Mouse (Mus musculus) thymus, adult 2 months (tissue): ENCODE measurements at regions not wholly inside any gene's neighbourhood (a gene's known extent, or its start where the extent isn't known, plus 50 kb on each side); places are given as distances from the start of the nearest gene placed in this dataset.

Source experiments
- DNase-seq: peaks from one replicate; pipeline ENCODE4 v3.0.0; 2021
- H3K27ac ChIP-seq: fragments of 200-500 bp; 2 replicates; pipeline ENCODE4 v1.5.1; 2012; ENCODE audit warnings: low read length, control low read depth; ENCODE audit not compliant: control insufficient read depth, insufficient read depth
- H3K27me3 ChIP-seq: fragments of 200-500 bp; 2 replicates; pipeline ENCODE4 v1.6.1; 2012; ENCODE audit warnings: mild to moderate bottlenecking, low read length, moderate library complexity, mixed read lengths; ENCODE audit not compliant: control insufficient read depth, insufficient read depth
- H3K36me3 ChIP-seq: fragments of 200-500 bp; 2 replicates; pipeline ENCODE4 v1.6.1; 2012; ENCODE audit warnings: mild to moderate bottlenecking, low read length, moderate library complexity; ENCODE audit not compliant: control insufficient read depth, insufficient read depth
- H3K4me1 ChIP-seq: fragments of 200-500 bp; replicated peaks from 2 replicates; pipeline ENCODE4 v1.6.1; 2012; ENCODE audit warnings: low read length; ENCODE audit not compliant: control insufficient read depth, insufficient read depth
- H3K4me3 ChIP-seq: fragments of 200-500 bp; 2 replicates; pipeline ENCODE4 v1.5.1; 2012; ENCODE audit warnings: mild to moderate bottlenecking, low read length, control low read depth, moderate library complexity; ENCODE audit not compliant: control insufficient read depth, insufficient read depth
- CTCF ChIP-seq: fragments of 200-500 bp; IDR thresholded peaks from 2 replicates; pipeline ENCODE4 v1.5.1; 2012; ENCODE audit warnings: mild to moderate bottlenecking, control low read depth, low read length, moderate library complexity, borderline replicate concordance; ENCODE audit not compliant: control insufficient read depth, poor library complexity, insufficient read depth; ENCODE audit errors: extremely low read depth
- POLR2A ChIP-seq: fragments of 200-500 bp; IDR thresholded peaks from 2 replicates; pipeline ENCODE4 v1.6.1; 2012; ENCODE audit warnings: mild to moderate bottlenecking, low read length, control low read depth, moderate library complexity; ENCODE audit not compliant: control insufficient read depth, poor library complexity, insufficient read depth; ENCODE audit errors: extremely low read depth
- WGBS: fragments of 180-500 bp; shearing (Covaris S2); methylation state at CpG from one replicate; pipeline ENCODE4 v1.1.7; 2018; 5-methylcytosine and 5-hydroxymethylcytosine counted together

DNA sequence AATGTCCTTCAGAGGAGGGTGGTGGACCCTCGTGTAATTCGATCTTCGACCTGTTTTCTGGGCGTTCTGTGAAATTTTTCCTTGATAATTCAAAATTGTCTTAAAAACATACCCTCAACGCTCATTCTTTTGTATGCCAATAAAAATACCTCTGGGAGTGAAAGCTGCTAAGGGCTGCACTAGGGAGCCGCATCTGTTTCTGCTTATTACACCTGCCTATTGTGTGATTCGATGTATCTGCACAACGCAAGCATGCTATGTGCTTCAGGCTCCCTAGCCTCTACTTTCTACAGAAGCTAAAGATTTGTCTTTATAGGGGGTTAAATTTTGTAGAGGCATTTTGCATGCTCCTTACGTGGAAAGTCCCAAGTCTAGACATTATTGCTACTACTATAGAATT, 123.7 kb upstream of the Tank start:
- no peaks in the 10 kb centered on the region for H3K36me3 ChIP-seq
- DNase-seq: no peak
- H3K4me3 ChIP-seq: no peak overlapping the region
- no peaks in the 10 kb centered on the region for H3K4me1 ChIP-seq
- 37% methylated on average over 9 of the region's 9 CpGs for WGBS
- no peaks in the 10 kb centered on the region for H3K27me3 ChIP-seq
- H3K27ac ChIP-seq: no peak overlapping the region
- TF ChIP-seq CTCF (no peak), POLR2A (no peak)

DNA sequence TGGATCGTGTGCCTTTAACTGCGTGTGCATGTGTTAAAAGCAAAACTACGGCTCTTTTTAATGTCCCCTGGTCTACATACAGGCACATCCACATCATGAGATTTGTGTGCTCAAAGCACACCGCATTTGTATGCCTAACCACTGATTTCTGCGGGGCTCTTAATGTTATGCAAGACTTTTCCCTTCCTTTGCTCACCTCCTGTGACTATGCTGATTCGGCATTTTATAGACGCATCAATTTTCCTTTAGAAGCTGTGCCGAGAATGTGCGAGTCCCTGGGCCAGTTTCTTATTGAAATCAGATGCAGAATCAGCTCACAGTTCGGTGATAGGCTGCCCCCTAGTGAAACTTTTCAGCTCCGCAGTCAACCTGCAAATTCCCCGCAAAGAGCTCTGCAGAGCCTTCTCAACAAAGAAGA, 124.1 kb upstream of the Tank start:
- no peak for TF ChIP-seq POLR2A
- TF ChIP-seq CTCF: no peak
- H3K4me3 ChIP-seq: no peak overlapping the region
- 2% methylated on average over 12 of the region's 12 CpGs for WGBS
- H3K36me3 ChIP-seq: no peaks in the 10 kb centered on the region
- peak; percentile 76 for DNase-seq
- H3K27me3 ChIP-seq: no peaks in the 10 kb centered on the region
- H3K27ac ChIP-seq: no peak overlapping the region
- H3K4me1 ChIP-seq: no peaks in the 10 kb centered on the region

DNA sequence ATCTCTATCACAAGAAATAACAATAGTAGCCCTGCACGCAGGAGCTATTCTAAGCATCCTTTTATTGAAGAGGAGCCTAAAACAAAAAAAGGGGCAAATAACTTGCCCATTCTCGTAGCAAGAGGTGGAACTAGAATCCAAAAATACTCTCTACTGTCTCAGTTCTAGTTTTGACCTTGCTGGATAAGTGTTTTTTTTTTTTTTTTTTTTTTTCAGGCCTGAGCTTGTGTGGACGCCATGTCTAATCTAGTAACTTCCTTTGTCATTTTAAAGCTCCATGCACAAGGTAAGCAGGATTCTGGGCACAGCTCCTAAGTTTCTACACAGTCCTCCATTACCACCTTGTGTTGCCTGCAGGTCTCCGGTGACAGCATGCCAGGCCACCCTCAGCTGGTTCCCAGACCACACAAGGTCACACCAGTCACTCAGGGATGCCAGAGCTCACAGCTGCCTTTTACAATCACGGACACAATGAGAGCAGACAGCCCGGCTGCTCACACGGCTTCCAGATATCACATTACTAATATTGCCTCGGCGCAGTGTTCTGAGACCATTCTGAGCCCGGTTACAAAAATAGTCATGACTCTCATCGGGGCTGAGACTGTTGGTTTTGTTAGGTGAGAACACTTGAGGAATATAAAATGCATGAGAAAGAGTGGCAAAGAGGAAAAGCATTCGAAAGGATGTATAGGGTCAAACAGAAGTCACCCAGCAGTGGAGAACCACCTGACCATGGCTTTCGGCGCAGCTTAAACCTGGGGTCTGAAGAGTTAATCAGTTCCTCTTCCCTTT, 124.7 kb upstream of the Tank start:
- TF ChIP-seq POLR2A: no peak
- no peak for TF ChIP-seq CTCF
- Histone ChIP-seq H3K27me3 (no peaks in the 10 kb centered on the region), H3K4me1 (no peaks in the 10 kb centered on the region), H3K36me3 (no peaks in the 10 kb centered on the region), H3K4me3 (no peak overlapping the region), H3K27ac (no peak overlapping the region)
- WGBS: 77% methylated on average over 14 of the region's 14 CpGs
- no peak for DNase-seq

DNA sequence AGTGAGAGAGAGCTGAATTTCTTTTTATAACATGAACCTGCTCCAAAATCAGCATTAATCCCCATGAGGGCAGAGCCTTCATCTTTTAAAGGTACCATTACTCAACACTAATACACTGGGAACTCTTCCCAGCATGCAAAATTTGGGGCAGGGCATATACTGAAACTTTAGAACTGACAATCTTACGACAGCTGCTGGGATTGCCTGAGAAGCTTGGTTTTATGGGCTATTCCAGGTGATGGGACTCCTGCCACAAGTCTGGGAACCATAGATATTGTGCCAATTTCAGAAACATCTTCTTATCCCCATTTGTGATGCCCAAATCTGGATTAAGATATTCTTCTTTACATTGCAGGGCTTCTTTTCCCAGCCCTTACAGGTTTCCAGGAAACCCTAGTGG, 125.8 kb upstream of the Tank start:
- TF ChIP-seq CTCF (no peak), POLR2A (no peak)
- Histone ChIP-seq H3K4me3 (no peak overlapping the region), H3K4me1 (no peaks in the 10 kb centered on the region), H3K36me3 (no peaks in the 10 kb centered on the region), H3K27ac (no peak overlapping the region), H3K27me3 (no peaks in the 10 kb centered on the region)
- WGBS: 88% methylated on average over 1 of the region's 1 CpGs
- no peak for DNase-seq

DNA sequence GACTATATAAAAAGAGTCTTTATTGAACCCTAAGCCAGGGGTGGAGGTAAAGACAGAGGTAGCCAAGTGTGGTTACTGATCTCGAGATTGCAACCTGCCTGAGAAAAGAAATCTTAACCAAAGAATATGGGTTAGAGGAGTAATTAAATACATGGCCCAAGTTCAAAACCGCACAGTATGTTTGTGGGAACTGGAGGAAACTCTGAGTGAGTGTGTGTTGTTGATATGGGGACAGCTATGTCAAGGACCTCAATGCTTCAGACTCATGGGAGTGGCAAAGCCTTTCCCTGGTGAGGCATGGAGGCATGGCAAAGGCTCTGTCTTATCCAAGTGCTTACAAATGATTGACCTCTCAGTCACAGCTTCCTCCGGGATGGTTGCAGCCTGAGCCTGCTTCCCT, 127.7 kb upstream of the Tank start:
- 14% methylated on average over 3 of the region's 3 CpGs for WGBS
- no peaks in the 10 kb centered on the region for H3K4me1 ChIP-seq
- TF ChIP-seq POLR2A (no peak), CTCF (no peak)
- H3K4me3 ChIP-seq: no peak overlapping the region
- no peak for DNase-seq
- H3K27me3 ChIP-seq: no peaks in the 10 kb centered on the region
- H3K27ac ChIP-seq: no peak overlapping the region
- no peaks in the 10 kb centered on the region for H3K36me3 ChIP-seq

DNA sequence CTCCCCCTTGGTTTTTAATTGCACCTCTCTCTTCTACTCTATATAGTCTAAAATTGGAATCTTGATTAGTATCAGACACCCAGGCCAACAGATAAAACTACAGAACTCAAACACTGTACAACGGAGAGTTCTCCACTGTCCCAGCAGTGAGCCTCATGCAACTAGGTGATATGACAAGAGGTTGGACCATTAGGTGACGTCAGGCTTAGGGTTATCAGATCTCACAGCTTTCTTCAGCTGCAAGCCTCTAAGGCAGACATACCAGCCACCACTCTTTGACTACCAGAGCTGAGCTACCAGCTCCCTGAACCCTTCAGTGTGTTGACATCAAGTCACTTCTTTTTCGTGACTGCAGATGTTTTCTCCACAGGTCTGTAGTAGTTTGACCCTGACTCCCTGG, 141.8 kb upstream of the Tank start:
- Histone ChIP-seq H3K4me3 (no peak overlapping the region), H3K36me3 (no peaks in the 10 kb centered on the region), H3K4me1 (no peaks in the 10 kb centered on the region), H3K27ac (no peak overlapping the region), H3K27me3 (no peaks in the 10 kb centered on the region)
- TF ChIP-seq POLR2A (no peak), CTCF (no peak)
- WGBS: 93% methylated on average over 3 of the region's 3 CpGs
- no peak for DNase-seq
